Mouse (Mus musculus): ENCODE data around the gene Col16a1.

DNA sequence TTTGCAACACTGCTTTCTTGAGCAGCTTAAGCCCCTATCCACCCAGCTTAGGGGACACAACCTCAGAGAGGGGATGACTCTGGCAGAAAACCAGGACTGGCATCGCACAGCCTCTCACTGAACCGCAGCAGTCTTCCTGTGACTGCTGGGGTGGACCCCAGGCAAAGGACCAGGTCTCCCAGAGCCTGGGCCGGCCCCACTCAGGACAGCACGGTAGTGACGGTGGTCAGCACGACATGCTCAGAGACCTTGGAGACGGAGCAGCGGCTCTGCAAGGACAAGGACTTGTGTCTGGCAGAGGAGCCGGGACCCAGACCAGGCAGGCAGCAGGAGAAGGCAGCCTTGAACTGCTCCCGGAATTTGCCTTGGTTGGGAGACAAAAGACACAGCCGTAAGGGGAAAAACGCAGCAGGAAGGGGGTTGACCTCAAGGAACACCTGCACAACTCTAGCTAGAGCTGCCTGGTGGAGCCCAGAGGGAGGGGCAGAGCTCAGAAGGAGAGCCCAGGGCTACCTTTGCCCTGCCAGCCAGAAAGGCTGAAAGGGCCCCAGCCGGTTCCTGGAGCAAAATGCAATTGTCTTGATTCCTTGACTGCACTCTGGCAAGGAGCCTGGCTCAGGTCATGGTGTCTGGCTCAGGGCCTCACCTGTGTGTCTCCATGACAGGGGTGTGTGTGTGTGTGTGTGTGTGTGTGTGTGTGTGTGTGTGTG is 83.2 kb downstream of the Col16a1 start:
- TF ChIP-seq CTCF (IDR thresholded peaks at IDR 0.05; ENCODE audit: extremely low read depth, insufficient read length, insufficient replicate concordance, low read depth, low read length) (no peak), POLR2A (IDR thresholded peaks at IDR 0.05; ENCODE audit: low read depth, low read length) (no peak)
